ENCODE assay signal across 7 mouse cellular contexts in genomic region chr2:173545992-173546703, GRCm38 (mm10). TPM values are rescaled to one million over a fixed set of nuclear protein-coding genes. Genes with fewer than 3 reads are reported as not detected.
DNase-seq lines count a peak whose midpoint lies in the region; ATAC-seq lines count a peak whose summit lies in the region.

No protein-coding gene starts in this region.

- no peak overlapping the region for H3K27ac ChIP-seq in intestine, embryonic 16.5 days (ENCODE audit: low read length)
- no peak overlapping the region for H3K27ac ChIP-seq in midbrain, embryonic 14.5 days (replicated peaks; ENCODE audit: low read depth, low read length)

- peak; percentile 81 to 82 for DNase-seq in adrenal gland, adult 18-20 months (ENCODE audit: low spot score in 2 of 2)
- DNase-seq in embryo, embryonic 10 days (ENCODE audit: low spot score) = peak; percentile 90
- DNase-seq in gastrocnemius, postnatal 36 days = peak; percentile 72 to 76
- DNase-seq in left cerebral cortex, postnatal 25 days (ENCODE audit: low spot score in 2 of 2) = peak; percentile 81 to 84
- peak; percentile 94 for DNase-seq in midbrain, embryonic 14.5 days
- DNase-seq in spleen, adult 12 weeks (ENCODE audit: low spot score) = peak; percentile 35

- no peaks in the 10 kb centered on the region for H3K9me3 ChIP-seq in intestine, embryonic 16.5 days (ENCODE audit: control insufficient read depth, low read length)
- no peaks in the 10 kb centered on the region for H3K9me3 ChIP-seq in midbrain, embryonic 14.5 days (ENCODE audit: control insufficient read depth, low read length)

- intact Hi-C loops in gastrocnemius, postnatal 36 days (cut with DNase I) = loop anchor here (2.0 to 10.0 kb wide), 4 partner anchors 231 to 439 kb away; no protein-coding TSS in a partner anchor
- intact Hi-C loops in left cerebral cortex, postnatal 25 days (cut with DNase I) = loop anchor here (1.0 to 5.0 kb wide), 4 partner anchors 274 to 360 kb away; partner anchors contain the start of gene Zbp1

- no peak overlapping the region for H3K4me2 ChIP-seq in intestine, embryonic 16.5 days (ENCODE audit: low read depth, low read length)
- H3K4me2 ChIP-seq in midbrain, embryonic 14.5 days (ENCODE audit: low read length) = no peak overlapping the region

- H3K27me3 ChIP-seq in intestine, embryonic 16.5 days (replicated peaks; ENCODE audit: control insufficient read depth, insufficient read depth, low read length) = no peaks in the 10 kb centered on the region
- no peaks in the 10 kb centered on the region for H3K27me3 ChIP-seq in midbrain, embryonic 14.5 days (ENCODE audit: control insufficient read depth, insufficient read depth, low read length)

- no peak overlapping the region for H3K9ac ChIP-seq in intestine, embryonic 16.5 days (ENCODE audit: low read depth, low read length)
- H3K9ac ChIP-seq in midbrain, embryonic 14.5 days (replicated peaks; ENCODE audit: low read length) = no peak overlapping the region; the same call in 1 of the 2 replicates

- H3K4me3 ChIP-seq in intestine, embryonic 16.5 days (ENCODE audit: low read length) = no peak overlapping the region
- H3K4me3 ChIP-seq in midbrain, embryonic 14.5 days (replicated peaks; ENCODE audit: low read depth, low read length) = no peak overlapping the region

- no peaks in the 10 kb centered on the region for H3K36me3 ChIP-seq in intestine, embryonic 16.5 days (ENCODE audit: control insufficient read depth, insufficient read depth, low read length)
- H3K36me3 ChIP-seq in midbrain, embryonic 14.5 days (ENCODE audit: control insufficient read depth, insufficient read depth, low read length) = no peaks in the 10 kb centered on the region

- peak; percentile 87 for ATAC-seq in intestine, embryonic 16.5 days
- ATAC-seq in midbrain, embryonic 14.5 days (ENCODE audit: low FRiP score, low TSS enrichment) = peak; percentile 54; the same call in 1 of the 2 replicates

- 42% methylated on average over 15 of the region's 15 CpGs for WGBS in intestine, embryonic 16.5 days
- 44% methylated on average over 15 of the region's 15 CpGs for WGBS in midbrain, embryonic 14.5 days

- H3K4me1 ChIP-seq in intestine, embryonic 16.5 days (ENCODE audit: control insufficient read depth, insufficient read depth, low read length) = no peaks in the 10 kb centered on the region
- no peaks in the 10 kb centered on the region for H3K4me1 ChIP-seq in midbrain, embryonic 14.5 days (ENCODE audit: control insufficient read depth, insufficient read depth, low read length)

RNA-seq across cellular contexts. Expression of gene 1700021F07Rik, which starts 23.8 kb away (rescaled TPM):
- not detected for total RNA-seq in adrenal gland, adult 18-20 months (2021)
- total RNA-seq in gastrocnemius, postnatal 36 days (2021) = not detected
- polyA plus RNA-seq in intestine, embryonic 16.5 days (2015; fragmentation: Nextera tagmentation; extraction: Ambion mirVana) = not detected in 2 replicates
- not detected for total RNA-seq in left cerebral cortex, postnatal 25 days (2021)
- not detected in 2 replicates for polyA plus RNA-seq in midbrain, embryonic 14.5 days (2014; fragmentation: Nextera tagmentation; extraction: Ambion mirVana)

RNA-seq across cellular contexts. Expression of gene Ankrd60, which starts 32.0 kb away (rescaled TPM):
- not detected for total RNA-seq in adrenal gland, adult 18-20 months (2021)
- total RNA-seq in gastrocnemius, postnatal 36 days (2021) = not detected
- not detected in 2 replicates for polyA plus RNA-seq in intestine, embryonic 16.5 days (2015; fragmentation: Nextera tagmentation; extraction: Ambion mirVana)
- total RNA-seq in left cerebral cortex, postnatal 25 days (2021) = not detected
- polyA plus RNA-seq in midbrain, embryonic 14.5 days (2014; fragmentation: Nextera tagmentation; extraction: Ambion mirVana) = not detected in 2 replicates

Comparison
In these comparisons a context has a peak if more than half of its experiments do, and no peak if none do; other contexts are left out.
1. DNase-seq: peak in every context shown above with its lines; median percentile 94 in midbrain, embryonic 14.5 days; 90 in embryo, embryonic 10 days; 82 in left cerebral cortex, postnatal 25 days; 82 in adrenal gland, adult 18-20 months; 74 in gastrocnemius, postnatal 36 days; 35 in spleen, adult 12 weeks.